Mouse (Mus musculus): ENCODE results near the gene Csnk1d.

- TF ChIP-seq GATA1 (IDR thresholded peaks at IDR 0.05; ENCODE audit: borderline replicate concordance, low read length) (no peak), FLI1 (IDR thresholded peaks at IDR 0.05; ENCODE audit: low read length) (no peak)
Measured at GRCm38 (mm10) chr11:120993080-120993479, 1.9 kb upstream of the Csnk1d start.

Data from megakaryocyte, embryonic 14.5 days (primary cell).